Mouse (Mus musculus) Patski (cell line): ENCODE measurements around the gene Vegfd. TPM values are rescaled to one million over a fixed set of nuclear protein-coding genes. Genes with fewer than 3 reads are reported as not detected.
A peak's percentile ranks its signal among the peaks of the same experiment; 100 is the strongest.

ENCODE experiments used
- ATAC-seq: fragments of 100-300 bp; one replicate; pipeline ENCODE4 v1.8.0; 2021
- CTCF ChIA-PET: fragments of 350-600 bp; sonication (Branson Sonifier 250); formaldehyde crosslinking; loops from one replicate; lab custom pipeline; 2022; ENCODE audit warnings: inconsistent platforms; lab: Charles Lee
- POLR2A ChIA-PET: fragments of 350-600 bp; sonication (Branson Sonifier 250); formaldehyde crosslinking; loops from one replicate; lab custom pipeline; 2022; ENCODE audit warnings: antibody characterized with exemption, inconsistent platforms; lab: Charles Lee
- DNase-seq: peaks from one replicate; pipeline ENCODE4 v3.0.0-alpha.2; 2011; ENCODE audit warnings: low read depth, low spot score
- H3K27me3 ChIP-seq: fragments of 371-371 bp; one replicate; pipeline ENCODE4 v1.5.1; 2021
- CTCF ChIP-seq: fragments of 100-300 bp; IDR thresholded peaks from one replicate; pipeline ENCODE4 v1.5.1; 2021
- in situ Hi-C: fragments of 300-500 bp; cut with MboI; formaldehyde crosslinking; loops from 3 replicates; pipeline ENCODE4 v1.11.1; 2018; ENCODE audit warnings: low pct_unique_long_range_greater_than_20kb, mixed read lengths
- polyA plus RNA-seq: library from polyadenylated mRNA; unstranded; gene quantifications from one replicate; pipeline ENCODE4 v1.2.3, GENCODE M21; 2021

Gene Vegfd
- polyA plus RNA-seq, result 0.12 TPM

DNA sequence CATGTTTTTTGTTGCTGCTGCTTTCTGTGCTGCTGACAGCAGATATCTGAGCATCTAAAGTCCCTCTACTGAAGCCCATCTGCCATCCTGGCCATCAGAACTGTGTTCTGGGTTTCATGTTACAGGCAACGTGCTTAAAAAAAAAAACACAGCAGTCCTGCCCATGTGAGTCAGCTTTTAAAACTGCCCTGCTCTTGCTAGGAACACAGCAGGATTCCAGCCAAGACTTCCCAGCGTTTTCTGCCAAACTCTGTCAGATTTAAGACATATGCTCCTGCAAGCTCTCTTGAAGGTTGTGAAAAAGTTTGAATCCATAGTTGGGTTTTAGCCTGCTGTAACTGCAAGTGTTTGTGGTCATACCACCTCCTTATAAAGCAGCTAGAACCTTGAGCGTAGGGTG, at the start of gene Vegfd:
TSS of gene Vegfd (plus strand) at position 298 of the 400 bp plus-strand sequence.
- POLR2A ChIA-PET, result no interaction called here
- peaks cover 18% of the 10 kb centered on the region for H3K27me3 ChIP-seq
- no peak for TF ChIP-seq CTCF
- DNase-seq (no peak), ATAC-seq (peak; percentile 51)
- CTCF ChIA-PET, result interaction anchor here (1.0 to 1.2 kb wide), 3 partner anchors 11 to 189 kb away, joined by 3 to 6 read pairs (median 3); no protein-coding TSS in a partner anchor
- in situ Hi-C loops, result no loop called here

DNA sequence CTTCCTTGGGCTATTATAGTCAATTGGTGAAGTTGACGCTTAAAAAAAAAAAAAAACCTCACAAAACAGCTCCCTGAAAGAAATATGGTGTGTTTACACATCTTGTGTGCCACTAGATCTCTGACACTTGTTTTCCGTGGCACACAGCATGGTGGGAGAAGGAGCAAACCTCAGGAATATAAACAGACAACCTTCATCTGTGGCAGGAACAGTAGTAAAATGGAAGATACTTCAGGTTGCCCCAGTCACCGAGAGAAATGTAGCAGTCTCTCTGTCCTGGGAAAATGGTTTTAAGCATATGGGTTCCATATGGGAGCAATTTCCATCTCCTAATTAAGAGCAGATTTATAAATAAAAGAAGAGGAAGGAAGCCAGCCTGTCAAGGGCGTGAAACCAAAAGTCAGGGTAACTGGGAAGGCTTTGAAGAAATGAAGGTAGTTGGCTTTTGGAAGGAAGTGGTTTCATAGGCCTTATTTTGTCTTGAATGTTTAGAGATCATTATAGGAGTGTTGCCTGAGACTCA, 49.7 kb upstream of the Vegfd start:
- peaks cover 24% of the 10 kb centered on the region for H3K27me3 ChIP-seq
- POLR2A ChIA-PET, result no interaction called here
- CTCF ChIA-PET, result no interaction called here
- in situ Hi-C loops, result no loop called here
- DNase-seq, result no peak
- no peak for TF ChIP-seq CTCF
- ATAC-seq, result no peak

DNA sequence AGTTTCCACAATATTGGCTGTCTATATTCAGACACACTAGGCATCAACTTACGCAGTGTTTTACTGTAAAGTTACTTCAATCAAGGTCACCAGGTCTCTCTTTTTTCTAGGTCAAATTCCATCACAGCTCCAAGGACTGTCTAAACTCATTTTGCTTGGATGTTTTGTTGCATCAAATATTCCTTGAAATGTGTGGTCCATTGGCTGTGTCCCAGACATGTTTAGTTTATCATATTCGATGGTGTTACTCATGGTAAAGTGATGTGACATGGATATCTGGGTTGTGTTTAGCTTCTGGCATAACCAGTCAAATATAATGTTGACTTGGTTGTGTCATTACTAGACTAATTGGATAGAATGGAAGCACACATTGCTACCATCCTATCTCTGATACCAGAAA, 42.8 kb upstream of the Vegfd start:
- no peak for ATAC-seq
- ChIA-PET POLR2A (no interaction called here), CTCF (no interaction called here)
- peaks cover 6% of the 10 kb centered on the region for H3K27me3 ChIP-seq
- DNase-seq, result no peak
- no peak for TF ChIP-seq CTCF
- in situ Hi-C loops, result no loop called here

DNA sequence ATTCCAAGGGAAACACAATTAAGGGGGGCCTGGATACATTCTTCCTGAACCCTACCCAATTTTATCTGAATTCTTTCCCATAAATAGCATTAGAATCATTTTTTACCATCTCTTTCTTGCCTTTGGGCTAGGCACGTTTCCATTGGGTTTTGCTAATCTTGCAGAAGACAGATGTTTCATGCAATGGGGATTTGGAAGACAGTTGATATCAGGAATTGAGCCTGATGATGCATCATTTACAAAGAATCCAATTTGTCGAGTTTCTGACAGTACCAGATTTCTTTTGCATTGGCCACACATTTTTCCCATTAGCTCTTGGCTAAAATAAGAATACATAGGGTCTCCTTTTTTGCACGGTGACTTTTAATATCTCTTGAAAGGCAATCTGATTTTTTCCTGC, 42.4 kb upstream of the Vegfd start:
- CTCF ChIA-PET, result no interaction called here
- in situ Hi-C loops, result no loop called here
- ATAC-seq, result no peak
- POLR2A ChIA-PET, result no interaction called here
- H3K27me3 ChIP-seq, result peaks cover 6% of the 10 kb centered on the region
- no peak for DNase-seq
- no peak for TF ChIP-seq CTCF

DNA sequence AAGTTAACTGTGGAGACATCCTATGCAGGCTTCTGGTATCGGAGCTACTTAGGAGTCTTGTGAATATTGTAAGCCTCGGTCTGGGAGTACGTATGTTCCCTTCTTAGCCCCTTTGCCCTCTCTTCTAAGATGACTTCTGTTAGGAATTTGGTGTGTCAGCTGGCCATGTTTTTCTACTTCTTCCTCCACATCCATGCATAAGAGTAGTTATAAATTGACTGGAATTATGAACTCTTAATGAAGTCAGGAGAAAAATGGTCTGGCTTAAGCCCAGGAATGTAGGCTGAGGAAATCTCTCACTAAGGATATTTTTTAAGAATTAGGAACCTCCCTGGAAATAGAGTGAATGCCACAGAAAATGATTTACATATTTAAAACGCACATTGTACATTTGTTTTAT, 34.6 kb upstream of the Vegfd start:
- DNase-seq, result no peak
- TF ChIP-seq CTCF, result no peak
- in situ Hi-C loops, result no loop called here
- H3K27me3 ChIP-seq, result peaks cover 4% of the 10 kb centered on the region
- ATAC-seq, result no peak
- CTCF ChIA-PET, result no interaction called here
- POLR2A ChIA-PET, result no interaction called here

DNA sequence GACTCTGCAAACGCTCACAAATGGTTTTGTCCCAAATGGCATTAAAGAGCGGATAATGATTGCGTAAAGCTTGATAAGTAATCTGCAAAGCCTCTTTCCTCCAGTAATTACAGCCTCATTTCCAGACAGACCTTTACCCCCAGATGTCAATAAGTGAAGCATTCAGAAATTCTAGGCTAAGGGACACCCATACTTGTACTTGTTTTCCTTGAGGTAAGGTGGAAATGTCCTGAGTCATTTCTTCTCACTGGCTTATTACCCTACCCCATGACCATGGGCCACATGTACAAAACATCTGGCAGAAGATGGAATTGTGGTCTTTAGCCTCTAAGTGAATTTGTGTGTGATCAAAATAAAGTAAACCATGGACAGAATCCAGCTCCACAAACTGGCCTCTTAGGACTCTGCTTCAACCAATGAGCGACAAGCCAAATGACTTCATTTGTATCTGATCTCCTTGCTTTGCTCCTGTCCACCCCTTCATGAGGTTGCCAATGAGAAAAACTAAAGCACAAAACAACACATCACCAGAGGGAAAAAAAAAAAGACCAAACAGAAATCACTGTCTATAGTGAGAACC, 27.7 kb upstream of the Vegfd start:
- DNase-seq (no peak), ATAC-seq (no peak)
- H3K27me3 ChIP-seq, result peaks cover 10% of the 10 kb centered on the region
- TF ChIP-seq CTCF, result no peak
- in situ Hi-C loops, result no loop called here
- POLR2A ChIA-PET, result no interaction called here
- CTCF ChIA-PET, result no interaction called here

DNA sequence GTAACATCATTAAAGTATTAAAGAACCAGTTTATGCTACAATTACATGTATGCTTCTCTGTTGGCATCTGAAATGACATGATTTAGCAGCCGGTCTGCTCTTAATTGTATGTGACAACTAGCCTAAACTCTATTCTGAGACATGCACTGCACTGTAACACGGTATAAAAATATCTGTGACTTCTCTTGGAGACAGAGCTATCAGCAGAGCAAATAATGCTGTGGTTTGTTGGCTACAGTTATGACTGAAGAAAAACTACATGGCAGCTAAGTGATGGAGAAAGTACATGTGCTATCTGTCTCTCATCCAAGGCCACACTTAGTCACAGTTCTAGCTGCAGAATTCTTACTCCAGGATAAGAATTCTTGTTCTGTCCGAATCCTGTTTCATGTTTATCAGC, 24.2 kb upstream of the Vegfd start:
- DNase-seq (no peak), ATAC-seq (no peak)
- CTCF ChIA-PET, result interaction anchor here (0.9 to 1.0 kb wide), 2 partner anchors 11 to 13 kb away, joined by 3 read pairs; no protein-coding TSS in a partner anchor
- in situ Hi-C loops, result no loop called here
- H3K27me3 ChIP-seq, result peaks cover 10% of the 10 kb centered on the region
- POLR2A ChIA-PET, result no interaction called here
- TF ChIP-seq CTCF, result no peak

DNA sequence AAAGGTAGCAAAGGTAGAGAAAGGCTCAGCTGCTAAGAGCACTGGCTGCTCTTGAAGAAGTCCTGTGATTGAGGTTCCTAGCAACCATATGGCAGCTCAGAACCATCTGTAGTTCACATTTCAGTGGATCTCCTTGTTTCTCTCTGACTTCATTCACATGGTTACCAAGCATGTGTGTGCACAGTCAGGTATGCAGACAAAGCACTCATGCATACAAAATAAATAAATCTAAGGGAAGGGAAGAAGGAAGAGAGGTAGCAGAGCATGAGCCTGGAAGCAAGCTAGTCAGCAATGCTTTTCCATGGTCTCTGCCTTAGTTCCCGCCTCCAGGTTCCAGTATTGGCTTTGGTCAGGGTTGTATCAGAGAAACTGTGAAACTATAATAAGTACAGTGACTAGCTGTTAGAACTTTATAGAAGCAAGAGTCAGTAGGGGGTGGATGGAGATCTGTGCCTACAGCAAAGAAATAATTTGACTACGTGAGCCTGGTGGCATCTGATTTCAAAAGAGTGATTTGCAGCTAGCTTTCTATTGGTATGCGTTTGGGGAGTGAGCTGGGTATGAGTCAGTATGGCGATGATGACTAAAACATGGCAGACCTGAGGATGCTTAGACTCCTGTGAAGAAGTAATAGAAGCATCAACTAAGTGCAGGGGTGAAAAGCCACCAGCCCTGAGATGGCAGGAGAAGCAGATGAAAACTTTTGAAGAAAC, 7.9 kb upstream of the Vegfd start:
- POLR2A ChIA-PET, result no interaction called here
- ATAC-seq, result peak; percentile 65
- no peaks in the 10 kb centered on the region for H3K27me3 ChIP-seq
- in situ Hi-C loops, result no loop called here
- no peak for DNase-seq
- CTCF ChIA-PET, result interaction anchor here (1.0 kb wide), 1 partner anchor 10 kb away, joined by 4 read pairs; no protein-coding TSS in a partner anchor
- no peak for TF ChIP-seq CTCF

DNA sequence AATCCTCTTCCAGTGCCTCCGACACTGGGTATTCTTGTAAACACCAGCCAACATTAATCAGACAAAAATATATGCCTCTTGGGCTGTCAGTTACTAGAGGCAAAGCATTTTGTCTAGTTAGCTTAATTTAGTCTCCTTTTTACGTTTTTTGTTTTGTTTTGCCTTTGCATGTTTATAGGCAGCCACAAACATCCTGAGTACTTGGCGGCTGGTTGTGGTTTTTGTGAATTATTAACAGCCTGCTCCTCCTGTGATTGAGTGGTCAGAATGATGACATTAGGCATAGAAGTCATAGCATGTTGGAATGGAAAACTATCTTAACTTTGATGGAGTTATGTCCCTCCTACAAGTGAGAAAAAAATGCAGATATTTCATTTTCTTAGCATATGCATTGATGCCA, 2.6 kb upstream of the Vegfd start:
- in situ Hi-C loops, result no loop called here
- DNase-seq, result no peak
- TF ChIP-seq CTCF, result no peak
- ChIA-PET POLR2A (no interaction called here), CTCF (no interaction called here)
- no peaks in the 10 kb centered on the region for H3K27me3 ChIP-seq
- no peak for ATAC-seq

DNA sequence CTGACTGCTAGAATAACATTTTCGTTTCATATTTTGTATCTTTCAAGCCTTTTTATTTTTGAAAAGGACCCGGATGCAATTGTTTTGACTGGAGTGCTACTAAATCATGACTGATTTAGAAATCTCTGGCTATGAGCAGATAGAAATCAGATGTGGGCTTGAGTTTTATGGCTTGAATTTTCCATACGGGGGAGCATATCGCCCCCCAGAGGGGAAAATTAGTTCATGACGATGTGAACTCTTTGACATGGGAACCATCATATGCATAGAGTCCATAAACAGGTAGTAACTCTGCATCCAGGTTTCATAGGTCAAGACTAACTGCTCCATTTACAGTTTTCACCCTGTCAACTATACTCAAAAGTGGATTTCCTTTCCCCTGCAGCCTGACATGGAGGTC, 1.4 kb downstream of the Vegfd start:
- DNase-seq, result no peak
- peak; percentile 28 for TF ChIP-seq CTCF
- in situ Hi-C loops, result no loop called here
- peaks cover 18% of the 10 kb centered on the region for H3K27me3 ChIP-seq
- POLR2A ChIA-PET, result interaction anchor here (0.7 to 1.0 kb wide), 2 partner anchors 15 to 431 kb away, joined by 3 read pairs; no protein-coding TSS in a partner anchor
- CTCF ChIA-PET, result interaction anchor here (1.6 kb wide), 1 partner anchor 9 kb away, joined by 4 read pairs; no protein-coding TSS in a partner anchor
- ATAC-seq, result no peak

DNA sequence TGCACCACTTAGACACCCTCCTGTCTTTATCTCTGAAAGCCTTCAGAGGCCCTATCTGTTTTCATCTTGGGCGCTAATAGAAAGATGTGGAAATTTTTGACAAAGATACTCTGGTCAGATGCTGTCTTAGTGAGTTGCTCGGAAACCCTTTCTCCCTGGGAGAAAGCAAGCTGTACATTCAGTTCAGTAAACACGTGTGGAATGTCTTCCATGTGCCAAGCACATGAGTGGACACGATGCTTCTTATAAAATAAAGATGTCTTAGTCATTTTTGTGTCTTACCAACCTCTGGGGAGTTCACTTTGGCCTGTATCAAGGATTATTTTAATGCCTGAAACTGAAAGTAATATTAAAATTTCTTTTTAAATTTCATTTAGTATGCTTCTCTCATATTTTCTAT, 6.5 kb downstream of the Vegfd start:
- DNase-seq (no peak), ATAC-seq (no peak)
- POLR2A ChIA-PET, result no interaction called here
- CTCF ChIA-PET, result no interaction called here
- in situ Hi-C loops, result no loop called here
- TF ChIP-seq CTCF, result no peak
- peaks cover 27% of the 10 kb centered on the region for H3K27me3 ChIP-seq
